Mouse (Mus musculus): ENCODE measurements around the gene Aftph. TPM values are rescaled to one million over a fixed set of nuclear protein-coding genes. Genes with fewer than 3 reads are reported as not detected.

Aftph gene
- polyA plus RNA-seq, 1 experiment, result 37.3 TPM

- WGBS, result 90% methylated on average over 5 of the region's 5 CpGs
- H3K4me1 ChIP-seq (ENCODE audit: control insufficient read depth, insufficient read depth, insufficient read length), result no peaks in the 10 kb centered on the region
- DNase-seq (ENCODE audit: low read depth in 1 of 2, low spot score in 2 of 2), result no peak
These were observed 98.2 kb downstream of the Aftph start for GRCm38 (mm10) chr11:20643161-20643560.

GRCm38 (mm10) chr11:20642321-20642720 is 99.1 kb downstream of the Aftph start:
- DNase-seq (ENCODE audit: low read depth in 1 of 2, low spot score in 2 of 2), result no peak
- Histone ChIP-seq H3K4me3 (ENCODE audit: extremely low read depth, insufficient read depth, insufficient read length) (no peak overlapping the region), H3K4me1 (ENCODE audit: control insufficient read depth, insufficient read depth, insufficient read length) (no peaks in the 10 kb centered on the region), H3K27me3 (ENCODE audit: control insufficient read depth, insufficient read depth, low read length) (no peaks in the 10 kb centered on the region), H3K27ac (ENCODE audit: insufficient read depth, low read length) (no peak overlapping the region), H3K36me3 (ENCODE audit: control insufficient read depth, insufficient read depth, low read length) (no peaks in the 10 kb centered on the region)
- WGBS, result 93% methylated on average over 5 of the region's 5 CpGs
- TF ChIP-seq POLR2A (IDR thresholded peaks at IDR 0.05; ENCODE audit: low read depth, low read length), result no peak
- no peak for TF ChIP-seq CTCF (IDR thresholded peaks at IDR 0.05; ENCODE audit: extremely low read depth, insufficient read depth, insufficient read length, insufficient replicate concordance)

More at GRCm38 (mm10) chr11:20643161-20643560, 98.2 kb downstream of the Aftph start:
- no peak for TF ChIP-seq POLR2A (IDR thresholded peaks at IDR 0.05; ENCODE audit: low read depth, low read length)
- no peak for TF ChIP-seq CTCF (IDR thresholded peaks at IDR 0.05; ENCODE audit: extremely low read depth, insufficient read depth, insufficient read length, insufficient replicate concordance)
- Histone ChIP-seq H3K4me3 (ENCODE audit: extremely low read depth, insufficient read depth, insufficient read length) (no peak overlapping the region), H3K36me3 (ENCODE audit: control insufficient read depth, insufficient read depth, low read length) (peaks cover 2% of the 10 kb centered on the region), H3K27ac (ENCODE audit: insufficient read depth, low read length) (no peak overlapping the region), H3K27me3 (ENCODE audit: control insufficient read depth, insufficient read depth, low read length) (no peaks in the 10 kb centered on the region)

GRCm38 (mm10) chr11:20639918-20640447 is 101.4 kb downstream of the Aftph start:
- TF ChIP-seq POLR2A (IDR thresholded peaks at IDR 0.05; ENCODE audit: low read depth, low read length) (no peak), CTCF (IDR thresholded peaks at IDR 0.05; ENCODE audit: extremely low read depth, insufficient read depth, insufficient read length, insufficient replicate concordance) (no peak)
- 70% methylated on average over 11 of the region's 11 CpGs for WGBS
- no peak for DNase-seq (ENCODE audit: low read depth in 1 of 2, low spot score in 2 of 2)

GRCm38 (mm10) chr11:20638841-20639240 is 102.5 kb downstream of the Aftph start:
- no peaks in the 10 kb centered on the region for H3K4me1 ChIP-seq (ENCODE audit: control insufficient read depth, insufficient read depth, insufficient read length)
- WGBS, result 28% methylated on average over 3 of the region's 3 CpGs
- TF ChIP-seq CTCF (IDR thresholded peaks at IDR 0.05; ENCODE audit: extremely low read depth, insufficient read depth, insufficient read length, insufficient replicate concordance), result peak; percentile 83; the same call in 1 of the 2 replicates
- no peak for TF ChIP-seq POLR2A (IDR thresholded peaks at IDR 0.05; ENCODE audit: low read depth, low read length)
- no peak overlapping the region for H3K27ac ChIP-seq (ENCODE audit: insufficient read depth, low read length)
- no peaks in the 10 kb centered on the region for H3K27me3 ChIP-seq (ENCODE audit: control insufficient read depth, insufficient read depth, low read length)
- no peaks in the 10 kb centered on the region for H3K36me3 ChIP-seq (ENCODE audit: control insufficient read depth, insufficient read depth, low read length)
- peak; percentile 42 to 74 for DNase-seq (ENCODE audit: low read depth in 1 of 2, low spot score in 2 of 2)
- no peak overlapping the region for H3K4me3 ChIP-seq (ENCODE audit: extremely low read depth, insufficient read depth, insufficient read length)

More at GRCm38 (mm10) chr11:20639918-20640447, 101.4 kb downstream of the Aftph start:
- Histone ChIP-seq H3K27me3 (ENCODE audit: control insufficient read depth, insufficient read depth, low read length) (no peaks in the 10 kb centered on the region), H3K27ac (ENCODE audit: insufficient read depth, low read length) (no peak overlapping the region), H3K36me3 (ENCODE audit: control insufficient read depth, insufficient read depth, low read length) (no peaks in the 10 kb centered on the region), H3K4me3 (ENCODE audit: extremely low read depth, insufficient read depth, insufficient read length) (no peak overlapping the region), H3K4me1 (ENCODE audit: control insufficient read depth, insufficient read depth, insufficient read length) (no peaks in the 10 kb centered on the region)

GRCm38 (mm10) chr11:20637060-20637459 is 104.3 kb downstream of the Aftph start:
- no peak for TF ChIP-seq CTCF (IDR thresholded peaks at IDR 0.05; ENCODE audit: extremely low read depth, insufficient read depth, insufficient read length, insufficient replicate concordance)
- TF ChIP-seq POLR2A (IDR thresholded peaks at IDR 0.05; ENCODE audit: low read depth, low read length), result no peak
- H3K4me1 ChIP-seq (ENCODE audit: control insufficient read depth, insufficient read depth, insufficient read length), result no peaks in the 10 kb centered on the region
- no peaks in the 10 kb centered on the region for H3K27me3 ChIP-seq (ENCODE audit: control insufficient read depth, insufficient read depth, low read length)
- DNase-seq (ENCODE audit: low read depth in 1 of 2, low spot score in 2 of 2), result no peak
- H3K36me3 ChIP-seq (ENCODE audit: control insufficient read depth, insufficient read depth, low read length), result no peaks in the 10 kb centered on the region
- H3K4me3 ChIP-seq (ENCODE audit: extremely low read depth, insufficient read depth, insufficient read length), result no peak overlapping the region
- H3K27ac ChIP-seq (ENCODE audit: insufficient read depth, low read length), result no peak overlapping the region

GRCm38 (mm10) chr11:20636114-20636513 is 105.3 kb downstream of the Aftph start:
- TF ChIP-seq CTCF (IDR thresholded peaks at IDR 0.05; ENCODE audit: extremely low read depth, insufficient read depth, insufficient read length, insufficient replicate concordance) (no peak), POLR2A (IDR thresholded peaks at IDR 0.05; ENCODE audit: low read depth, low read length) (no peak)

GRCm38 (mm10) chr11:20635646-20636045 is 105.7 kb downstream of the Aftph start:
- Histone ChIP-seq H3K4me3 (ENCODE audit: extremely low read depth, insufficient read depth, insufficient read length) (no peak overlapping the region), H3K36me3 (ENCODE audit: control insufficient read depth, insufficient read depth, low read length) (no peaks in the 10 kb centered on the region), H3K27me3 (ENCODE audit: control insufficient read depth, insufficient read depth, low read length) (no peaks in the 10 kb centered on the region), H3K27ac (ENCODE audit: insufficient read depth, low read length) (peak overlapping the region; percentile 2; the same call in 1 of the 2 replicates), H3K4me1 (ENCODE audit: control insufficient read depth, insufficient read depth, insufficient read length) (no peaks in the 10 kb centered on the region; the same call in 1 of the 2 replicates)
- 70% methylated on average over 6 of the region's 6 CpGs for WGBS
- no peak for DNase-seq (ENCODE audit: low read depth in 1 of 2, low spot score in 2 of 2)
- TF ChIP-seq POLR2A (IDR thresholded peaks at IDR 0.05; ENCODE audit: low read depth, low read length) (no peak), CTCF (IDR thresholded peaks at IDR 0.05; ENCODE audit: extremely low read depth, insufficient read depth, insufficient read length, insufficient replicate concordance) (no peak)

More at GRCm38 (mm10) chr11:20636114-20636513, 105.3 kb downstream of the Aftph start:
- Histone ChIP-seq H3K4me3 (ENCODE audit: extremely low read depth, insufficient read depth, insufficient read length) (no peak overlapping the region), H3K4me1 (ENCODE audit: control insufficient read depth, insufficient read depth, insufficient read length) (no peaks in the 10 kb centered on the region; the same call in 1 of the 2 replicates), H3K27ac (ENCODE audit: insufficient read depth, low read length) (no peak overlapping the region; the same call in 1 of the 2 replicates), H3K36me3 (ENCODE audit: control insufficient read depth, insufficient read depth, low read length) (no peaks in the 10 kb centered on the region), H3K27me3 (ENCODE audit: control insufficient read depth, insufficient read depth, low read length) (no peaks in the 10 kb centered on the region)
- WGBS, result 68% methylated on average over 4 of the region's 4 CpGs
- no peak for DNase-seq (ENCODE audit: low read depth in 1 of 2, low spot score in 2 of 2)

Other genes with a start within 250 kb of the Aftph start
- gene Sertad2, start 198.3 kb downstream of the Aftph start, polyA plus RNA-seq (2012; rRNA removed), result 22.3 and 35.1 TPM in 2 replicates
- gene Lgalsl, start 89.5 kb upstream of the Aftph start, polyA plus RNA-seq (2012; rRNA removed), result 2.6 and 4.4 TPM in 2 replicates